Mouse (Mus musculus) CD8-positive naive resting alpha-beta T cell, adult 2 months (primary cell): Measurements from ENCODE around the gene Mylk2.
A peak's percentile ranks its signal among the peaks of the same experiment; 100 is the strongest.

Source experiments
- DNase-seq, 2 experiments: peaks; one replicate each; pipeline ENCODE4 v3.0.0; 2022; ENCODE audit warnings: low read depth in 2 of 2, low spot score in 2 of 2

Gene Mylk2

GRCm38 (mm10) chr2:152913471-152913870 lies 2.3 kb downstream of the Mylk2 start:
- no peak for DNase-seq

- peak; percentile 63 to 78 for DNase-seq
These were observed 3.4 kb downstream of the Mylk2 start for GRCm38 (mm10) chr2:152914310-152915120.

- DNase-seq, result no peak
These were observed 4.3 kb downstream of the Mylk2 start for GRCm38 (mm10) chr2:152915453-152915852.

- DNase-seq, result no peak
These were observed 5.0 kb downstream of the Mylk2 start for GRCm38 (mm10) chr2:152916111-152916510.

- no peak for DNase-seq
These were observed 6.5 kb downstream of the Mylk2 start for GRCm38 (mm10) chr2:152917671-152918070.

- no peak for DNase-seq
These were observed 11.2 kb downstream of the Mylk2 start for GRCm38 (mm10) chr2:152922376-152922775.

- DNase-seq, result no peak
These were observed 12.5 kb downstream of the Mylk2 start for GRCm38 (mm10) chr2:152923621-152924020.

GRCm38 (mm10) chr2:152924128-152924527 lies 13.0 kb downstream of the Mylk2 start:
- DNase-seq, result no peak

GRCm38 (mm10) chr2:152924543-152924942 lies 13.4 kb downstream of the Mylk2 start:
- DNase-seq, result no peak

- DNase-seq, result no peak
These were observed 14.2 kb downstream of the Mylk2 start for GRCm38 (mm10) chr2:152925189-152925872.

DNA sequence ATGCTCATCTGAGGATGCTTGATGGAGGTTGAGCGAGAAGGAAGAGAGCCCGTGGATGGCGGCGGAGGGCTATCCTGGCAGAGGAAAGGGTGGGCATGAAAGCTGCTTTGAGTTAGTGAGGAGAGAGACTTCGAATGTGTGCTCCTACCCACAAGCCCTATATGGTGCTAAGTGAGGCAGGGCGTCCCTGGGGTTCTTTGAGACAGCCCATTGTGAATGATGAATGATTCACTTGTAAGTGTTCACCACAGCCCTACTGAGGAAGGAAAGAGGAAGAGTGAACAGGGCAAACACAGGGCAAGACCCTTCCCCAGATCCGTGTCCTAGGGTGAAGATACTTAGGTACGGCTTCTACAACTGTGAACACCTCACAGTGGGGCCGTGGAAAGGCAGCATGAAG lies 15.7 kb downstream of the Mylk2 start:
- no peak for DNase-seq

DNA sequence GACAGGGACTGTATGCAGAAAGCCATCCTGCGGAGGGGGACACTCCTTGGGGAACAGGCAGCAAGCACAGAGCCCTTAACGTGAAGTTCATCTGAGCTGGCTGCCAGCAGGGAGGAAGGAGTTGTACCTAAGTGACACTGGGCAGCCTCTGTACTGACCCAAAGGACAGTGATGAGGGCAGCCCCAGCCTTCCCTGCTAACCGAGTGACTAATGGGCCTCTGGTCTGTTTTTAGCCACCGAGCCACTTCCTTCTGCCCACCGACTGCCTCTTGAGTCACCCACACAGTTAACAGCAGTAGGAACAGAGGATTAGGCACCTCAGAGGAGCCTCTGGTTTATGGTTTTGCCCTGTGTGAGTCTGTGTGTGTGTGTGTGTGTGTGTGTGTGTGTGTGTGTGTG lies 16.2 kb downstream of the Mylk2 start:
- DNase-seq, result no peak

- DNase-seq, result no peak
These were observed 17.3 kb downstream of the Mylk2 start for GRCm38 (mm10) chr2:152928219-152928987.

DNA sequence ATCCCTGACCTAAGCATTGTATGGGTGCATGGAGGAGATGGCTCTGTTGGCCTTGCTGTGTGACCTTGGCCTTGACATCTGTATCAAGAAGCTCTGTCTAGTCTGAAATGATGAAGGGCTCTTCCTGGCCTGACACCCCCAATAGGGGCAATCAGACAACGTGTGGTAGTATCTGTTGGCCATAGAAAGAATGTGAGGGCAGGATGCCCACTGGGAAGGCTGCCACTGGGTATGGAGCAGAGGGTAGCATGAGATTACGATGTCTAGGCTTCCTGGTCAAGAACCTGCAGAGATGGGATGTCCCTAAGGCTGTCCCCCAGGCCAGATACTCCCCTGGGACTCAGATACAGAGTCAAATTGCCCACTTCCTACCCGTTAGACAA lies 17.8 kb downstream of the Mylk2 start:
- no peak for DNase-seq

DNA sequence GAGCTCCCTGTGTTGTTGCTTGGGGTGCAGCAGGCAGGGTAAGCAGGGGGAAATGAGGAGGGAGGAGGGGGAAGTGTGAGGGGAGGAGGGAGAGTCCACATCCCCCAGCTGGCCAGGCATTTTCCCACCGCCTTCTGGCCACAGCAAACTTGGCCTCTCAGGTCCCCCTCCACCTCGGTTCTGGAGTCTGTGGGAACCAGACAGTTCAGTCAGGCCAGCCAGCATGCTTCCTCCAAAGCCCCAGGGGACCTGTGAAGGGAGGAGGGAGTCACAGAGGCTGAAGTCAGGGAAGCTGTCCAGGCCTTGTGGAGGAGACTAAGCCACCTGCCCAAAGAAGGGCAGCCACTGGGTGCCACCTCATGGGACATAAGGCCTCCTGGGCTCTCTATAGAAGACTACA lies 19.1 kb downstream of the Mylk2 start:
- no peak for DNase-seq

DNA sequence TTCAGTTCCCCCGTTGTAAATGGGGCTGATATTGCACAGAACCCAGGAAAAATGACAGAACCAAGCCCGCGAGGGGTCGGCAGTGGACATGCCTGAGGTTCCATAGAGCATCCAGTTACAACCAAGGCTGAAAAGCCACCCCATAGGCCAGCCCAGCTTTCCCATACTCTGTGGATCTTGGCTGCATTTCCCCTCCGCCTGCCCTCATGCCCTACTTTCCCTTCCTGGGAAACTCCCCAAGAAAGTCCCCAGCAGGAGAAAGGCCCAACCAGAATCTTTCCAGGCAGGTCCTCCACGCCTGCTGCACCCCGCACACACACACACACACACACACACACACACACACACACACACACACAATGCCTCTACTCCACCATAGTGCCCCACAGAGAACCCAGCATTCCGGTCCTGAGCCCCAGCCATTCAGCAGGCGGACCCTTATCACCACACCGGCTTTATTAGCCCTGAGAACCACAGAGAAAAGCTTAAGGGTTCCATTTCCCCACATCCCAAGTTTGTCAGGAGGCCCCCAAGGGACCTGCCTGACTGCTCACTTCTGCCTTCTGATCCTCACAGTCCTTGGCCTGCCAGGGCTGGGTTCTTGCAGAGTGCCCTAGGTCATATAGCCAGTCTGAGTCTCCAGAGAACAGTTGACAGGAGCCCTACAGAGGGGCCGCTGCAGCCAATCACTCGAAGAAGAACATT lies 20.5 kb downstream of the Mylk2 start:
- no peak for DNase-seq

DNA sequence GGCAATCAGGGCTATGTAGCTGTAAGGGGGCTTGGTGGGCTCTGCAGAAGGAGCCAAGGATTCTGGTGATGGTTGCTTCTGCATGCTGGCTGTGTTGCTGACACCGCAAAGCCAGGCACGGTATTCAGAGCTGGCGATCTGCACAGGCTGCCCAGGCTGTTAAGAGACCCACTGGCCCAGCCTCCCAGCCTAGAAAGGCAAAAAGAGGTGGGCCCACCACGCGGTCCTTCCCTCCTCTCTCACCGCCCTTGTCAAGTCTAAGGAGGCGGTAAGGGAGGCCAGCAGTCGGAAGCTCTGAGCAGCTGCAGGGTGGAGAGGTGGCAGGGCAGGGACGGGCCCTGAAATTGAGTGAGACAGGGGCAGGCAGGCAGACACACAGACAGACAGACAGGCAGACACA lies 21.9 kb downstream of the Mylk2 start, which contains the start of gene Foxs1:
TSS of gene Foxs1 (minus strand) at position 161 of the 400 bp plus-strand sequence.
- no peak for DNase-seq

GRCm38 (mm10) chr2:152933614-152934013 lies 22.5 kb downstream of the Mylk2 start:
- no peak for DNase-seq

GRCm38 (mm10) chr2:152939846-152940245 lies 28.7 kb downstream of the Mylk2 start:
- peak; percentile 10 to 50 for DNase-seq

GRCm38 (mm10) chr2:152941106-152941505 lies 30.0 kb downstream of the Mylk2 start:
- DNase-seq, result no peak

- no peak for DNase-seq
These were observed 30.6 kb downstream of the Mylk2 start for GRCm38 (mm10) chr2:152941776-152942175.
